Mouse (Mus musculus): ENCODE results near the gene Tomt.
"Not testable (repeated sequence)": the region's sequence is repeated elsewhere in the genome, so short reads cannot be mapped to it uniquely, and the experiment has no call there.

GRCm38 (mm10) chr7:101925892-101926291 is 19.7 kb upstream of the Tomt start:
- not testable (repeated sequence) for TF ChIP-seq CTCF, EP300 (IDR thresholded peaks at IDR 0.05; ENCODE audit: low read depth)

Measured in heart, postnatal 0 days (tissue).